Mouse (Mus musculus): Measurements from ENCODE around the gene Vmn1r201.

The Vmn1r201 gene

GRCm38 (mm10) chr13:22471623-22472022, at the start of gene Vmn1r201:
TSS of gene Vmn1r201 (plus strand) at chr13:22471923.
- no peak for DNase-seq (ENCODE audit: low spot score)

GRCm38 (mm10) chr13:22455145-22455544, 16.6 kb upstream of the Vmn1r201 start:
- DNase-seq (ENCODE audit: low spot score), result no peak

GRCm38 (mm10) chr13:22502431-22502830, 30.7 kb downstream of the Vmn1r201 start:
- no peak for DNase-seq (ENCODE audit: low spot score)

- DNase-seq (ENCODE audit: low spot score), result no peak
Observed at GRCm38 (mm10) chr13:22505281-22505680, 33.6 kb downstream of the Vmn1r201 start, which contains the start of gene Vmn1r202. TSS of gene Vmn1r202 (minus strand) at chr13:22505381.

GRCm38 (mm10) chr13:22517814-22518213, 46.1 kb downstream of the Vmn1r201 start, which contains the start of gene Vmn1r203:
TSS of gene Vmn1r203 (plus strand) at chr13:22518114.
- no peak for DNase-seq (ENCODE audit: low spot score)

Data from ovary, postnatal 36 days (tissue).